Mouse (Mus musculus) ovary, postnatal 10 days (tissue): ENCODE results near the gene Sars2.
A peak's percentile ranks its signal among the peaks of the same experiment; 100 is the strongest.
"Not testable (repeated sequence)": the region's sequence is repeated elsewhere in the genome, so short reads cannot be mapped to it uniquely, and the experiment has no call there.

Source experiments
- DNase-seq: peaks from one replicate; pipeline ENCODE4 v3.0.0; 2022; ENCODE audit warnings: low spot score

Gene Sars2

DNA sequence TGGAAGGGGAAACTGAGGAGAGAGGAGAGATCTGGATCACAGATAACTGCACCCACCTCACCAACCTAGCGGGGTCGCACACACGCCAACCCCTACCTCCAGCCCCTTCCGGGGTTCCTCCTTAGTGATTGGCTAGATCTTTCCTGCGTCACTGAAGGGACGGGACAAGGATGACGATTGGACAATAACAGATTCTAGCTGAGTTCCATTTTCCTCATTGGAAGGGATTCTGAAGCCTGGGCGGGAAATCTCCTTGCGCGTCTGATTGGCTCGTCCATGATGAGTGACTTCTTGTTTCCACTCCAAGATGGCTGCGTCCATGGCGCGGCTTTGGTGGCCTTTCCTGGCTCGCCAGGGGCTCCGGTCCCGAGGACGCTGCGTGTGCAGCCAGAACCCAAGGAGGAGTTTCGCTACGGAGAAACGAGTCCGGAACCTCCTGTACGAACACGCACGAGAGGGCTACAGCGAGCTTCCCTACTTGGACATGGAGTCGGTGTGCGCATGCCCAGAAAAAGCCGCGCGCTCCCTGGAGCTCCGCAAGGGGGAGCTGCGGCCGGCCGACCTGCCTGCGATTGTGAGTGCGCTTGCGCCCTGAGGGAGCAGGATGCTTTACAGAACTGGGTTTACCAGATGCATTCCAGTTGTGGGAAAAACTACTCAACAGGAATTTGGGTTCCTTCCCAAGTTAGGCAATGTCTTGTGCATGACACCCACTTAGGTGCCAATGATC, at the start of gene Sars2, which contains the start of gene Mrps12:
Gene Sars2 (plus strand): TSS at position 284 of the 730 bp plus-strand sequence.
Gene Mrps12 (minus strand): TSS at position 112 of the 730 bp plus-strand sequence.
- DNase-seq: peak; percentile 97

GRCm38 (mm10) chr7:28692545-28693320, 49.1 kb upstream of the Sars2 start, which contains the start of gene Fbxo27:
TSS of gene Fbxo27 (plus strand) at chr7:28692849.
- DNase-seq: peak; percentile 15

DNA sequence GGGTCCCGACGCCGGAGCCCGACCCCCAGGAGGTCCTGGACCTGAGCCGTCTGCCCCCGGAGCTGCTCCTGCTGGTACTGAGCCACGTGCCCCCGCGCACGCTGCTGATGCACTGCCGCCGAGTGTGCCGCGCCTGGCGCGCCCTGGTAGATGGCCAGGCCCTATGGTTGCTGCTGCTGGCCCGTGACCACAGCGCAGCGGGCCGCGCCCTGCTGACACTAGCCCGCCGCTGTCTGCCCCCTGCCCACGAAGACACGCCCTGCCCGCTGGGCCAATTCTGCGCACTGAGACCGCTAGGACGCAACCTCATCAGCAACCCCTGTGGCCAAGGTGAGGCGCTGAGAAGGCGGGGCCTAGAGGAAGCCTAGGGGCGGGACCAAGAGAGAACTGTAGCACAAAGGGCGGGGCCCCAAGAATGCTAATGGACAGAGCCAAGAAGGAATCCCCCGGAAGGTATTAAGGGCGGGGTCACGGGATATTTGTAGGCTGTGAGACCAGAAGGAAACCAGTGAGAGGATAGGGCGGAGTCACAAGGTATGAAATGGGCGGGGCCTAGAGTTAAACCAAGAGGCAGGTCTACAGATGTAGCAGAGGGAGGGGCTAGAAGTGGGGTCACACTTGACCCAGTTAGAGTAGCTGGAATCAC, 48.3 kb upstream of the Sars2 start:
- peak; percentile 31 for DNase-seq

DNA sequence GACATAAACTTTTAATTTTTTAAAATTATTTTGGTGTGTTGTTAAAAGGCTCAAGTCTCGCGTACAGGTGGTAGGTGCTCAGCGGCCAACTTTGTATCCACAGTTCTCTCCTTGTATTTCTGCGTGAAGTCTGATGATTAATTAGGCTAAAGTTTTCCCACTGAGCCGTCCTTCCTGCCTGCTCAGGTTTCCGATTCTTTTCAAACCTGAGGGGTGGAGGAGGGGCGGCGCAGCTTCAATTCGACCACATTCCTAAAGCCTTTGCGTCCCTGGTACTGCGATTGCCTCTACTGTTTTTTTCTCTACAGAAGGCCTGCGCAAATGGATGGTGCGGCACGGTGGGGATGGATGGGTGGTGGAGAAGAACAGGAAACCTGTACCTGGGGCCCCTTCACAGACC, 47.4 kb upstream of the Sars2 start:
- no peak for DNase-seq

GRCm38 (mm10) chr7:28694966-28695511, 46.8 kb upstream of the Sars2 start:
- DNase-seq: no peak

DNA sequence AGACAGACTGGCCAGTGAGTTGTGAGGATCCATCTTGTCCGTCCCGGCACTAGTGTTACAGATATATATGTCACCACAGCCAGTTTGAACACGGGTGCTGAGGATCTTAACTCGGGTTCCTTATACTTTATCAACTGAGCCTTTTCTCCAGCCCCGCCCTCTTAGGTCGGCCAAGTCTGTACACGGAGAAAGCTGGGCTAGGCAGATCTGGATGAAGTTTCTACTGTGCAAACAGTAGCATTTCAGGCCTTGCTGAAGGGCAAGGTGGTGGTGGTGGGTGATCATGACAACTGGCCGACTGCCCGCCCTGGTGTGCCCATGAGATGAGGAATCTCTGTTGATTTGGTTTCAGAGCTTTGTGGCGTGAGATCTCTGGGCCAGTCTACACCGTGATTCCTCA, 44.5 kb upstream of the Sars2 start:
- no peak for DNase-seq

DNA sequence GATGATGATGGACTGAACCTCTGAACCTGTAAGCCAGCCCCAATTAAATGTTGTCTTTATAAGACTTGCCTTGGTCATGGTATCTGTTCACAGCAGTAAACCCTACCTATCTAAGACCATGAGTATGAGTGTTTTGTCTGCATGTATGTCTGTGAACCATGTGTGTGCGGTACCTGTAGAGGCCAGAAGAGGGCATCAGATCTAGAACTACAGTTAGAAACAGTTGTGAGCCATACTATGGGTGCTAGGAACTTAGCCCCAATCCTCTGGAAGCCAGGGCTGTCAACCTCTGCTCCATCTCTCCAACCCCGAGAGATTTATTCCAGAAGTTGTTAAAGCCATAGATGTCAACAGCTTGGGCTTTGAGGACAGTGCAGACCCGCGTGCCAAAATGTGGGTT, 41.5 kb upstream of the Sars2 start:
- no peak for DNase-seq

DNA sequence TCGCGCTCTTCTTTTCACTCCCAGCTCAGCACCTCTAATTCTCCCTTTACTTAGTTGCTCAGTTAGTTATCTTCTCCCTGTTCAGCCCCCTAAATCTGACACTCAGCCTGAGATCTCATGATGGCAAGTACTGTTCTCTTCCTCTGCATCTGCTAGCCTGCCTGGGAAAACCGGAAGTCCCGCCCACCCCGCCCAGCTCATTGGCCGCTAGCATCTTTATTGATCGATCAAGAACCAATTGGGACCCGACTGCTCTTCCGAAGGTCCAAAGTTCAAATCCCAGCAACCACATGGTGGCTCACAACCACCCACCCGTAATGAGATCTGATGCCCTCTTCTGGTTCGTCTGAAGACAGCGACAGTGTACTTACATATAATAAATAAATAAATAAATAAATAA, 40.5 kb upstream of the Sars2 start:
- not testable (repeated sequence) for DNase-seq

GRCm38 (mm10) chr7:28702601-28703143, 39.1 kb upstream of the Sars2 start:
- DNase-seq: no peak

- DNase-seq: no peak
Observed at GRCm38 (mm10) chr7:28709454-28709853, 32.3 kb upstream of the Sars2 start.

DNA sequence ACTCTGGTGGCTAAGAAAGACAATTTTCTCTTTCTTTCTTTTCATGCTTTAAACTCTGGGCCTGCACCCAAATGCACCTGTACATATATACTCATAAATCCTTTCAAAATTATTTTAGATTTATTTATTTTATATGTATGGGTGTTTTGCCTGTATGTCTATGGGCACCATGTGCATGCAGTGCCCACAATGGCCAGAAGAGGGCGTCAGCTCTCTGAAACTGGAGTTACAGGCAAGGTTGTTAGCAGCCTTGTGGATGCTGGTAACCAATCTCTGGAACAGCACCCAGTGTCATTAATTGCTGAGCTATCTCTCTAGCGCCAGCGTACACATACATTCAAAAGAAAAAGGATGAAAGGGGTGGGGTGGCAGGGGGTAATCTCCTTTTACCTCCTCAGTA, 30.8 kb upstream of the Sars2 start:
- no peak for DNase-seq

GRCm38 (mm10) chr7:28714667-28715066, 27.1 kb upstream of the Sars2 start:
- no peak for DNase-seq

DNA sequence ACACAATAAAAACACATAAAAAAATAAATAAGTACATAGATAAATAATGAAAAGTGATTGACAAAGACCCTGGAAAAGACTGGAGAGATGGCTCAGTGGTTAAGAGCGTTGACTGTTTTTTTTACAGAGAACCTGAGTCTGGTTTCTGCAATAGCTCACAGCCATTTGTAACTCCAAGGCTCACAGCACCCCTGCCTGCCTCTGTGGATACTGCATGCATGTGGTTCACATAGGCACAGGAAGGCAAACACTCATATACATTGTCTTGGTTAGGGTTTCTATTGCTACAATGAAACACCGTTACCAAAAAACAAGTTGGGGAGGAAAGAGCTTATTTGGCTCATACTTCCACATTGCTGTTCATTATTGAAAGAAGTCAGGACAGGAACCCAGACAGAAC, 26.2 kb upstream of the Sars2 start:
- no peak for DNase-seq

DNA sequence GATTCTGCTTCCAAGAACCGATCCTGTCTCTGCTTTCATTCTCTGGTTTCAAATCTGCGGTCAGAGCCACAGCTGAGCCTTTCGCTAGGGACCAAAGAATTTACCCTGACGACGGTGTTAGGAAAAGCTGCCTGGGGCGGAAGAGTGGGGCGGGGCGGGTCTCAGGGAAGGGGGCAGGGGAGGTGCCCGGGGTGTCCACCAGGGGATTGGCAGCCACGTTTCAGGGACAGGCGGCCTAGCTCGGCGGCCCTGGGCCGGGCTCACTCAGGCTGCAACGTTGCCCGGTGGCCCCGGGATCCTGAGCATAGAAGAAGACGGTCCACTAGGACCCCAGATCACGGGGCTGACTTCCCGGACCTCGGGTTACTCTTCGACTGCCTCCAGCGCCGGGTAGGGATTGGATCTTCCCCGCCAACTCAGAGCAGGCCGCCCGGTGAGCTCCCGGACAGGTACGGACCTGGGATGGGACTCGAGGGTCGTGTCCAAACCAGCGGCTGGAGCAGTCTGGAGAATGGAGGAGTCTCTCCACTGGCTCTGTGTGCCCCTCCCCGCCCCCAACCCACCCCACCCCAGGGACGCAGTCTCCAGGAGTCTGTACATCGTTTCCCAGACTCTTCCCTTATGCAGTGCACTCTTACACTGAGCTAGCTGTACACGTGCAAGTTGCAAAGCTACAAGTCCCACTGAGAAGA, 25.1 kb upstream of the Sars2 start, which contains the start of gene Fbxo17:
Gene Fbxo17 (plus strand): TSS at position 215 of the 692 bp plus-strand sequence.
- DNase-seq: peak; percentile 38

DNA sequence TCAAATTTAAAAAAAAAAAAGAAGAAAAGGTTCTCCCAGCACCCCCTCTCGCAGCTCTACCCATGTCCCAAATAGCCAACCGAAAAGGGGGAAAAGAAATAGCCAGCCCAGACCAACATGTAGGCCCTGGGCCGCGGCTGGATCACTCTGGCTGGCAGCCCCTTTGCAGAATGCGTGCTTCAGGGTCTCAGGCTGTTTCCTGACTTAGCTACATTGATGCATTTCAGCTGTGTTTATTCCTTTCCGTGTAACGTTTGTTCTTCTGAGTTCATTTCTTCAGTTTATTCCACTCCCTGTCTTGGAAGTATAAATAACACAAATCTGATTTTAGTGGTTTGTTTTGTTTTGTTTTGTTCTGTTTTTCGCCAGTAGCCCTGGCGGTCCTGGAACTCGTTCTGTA, 24.1 kb upstream of the Sars2 start:
- DNase-seq: no peak

DNA sequence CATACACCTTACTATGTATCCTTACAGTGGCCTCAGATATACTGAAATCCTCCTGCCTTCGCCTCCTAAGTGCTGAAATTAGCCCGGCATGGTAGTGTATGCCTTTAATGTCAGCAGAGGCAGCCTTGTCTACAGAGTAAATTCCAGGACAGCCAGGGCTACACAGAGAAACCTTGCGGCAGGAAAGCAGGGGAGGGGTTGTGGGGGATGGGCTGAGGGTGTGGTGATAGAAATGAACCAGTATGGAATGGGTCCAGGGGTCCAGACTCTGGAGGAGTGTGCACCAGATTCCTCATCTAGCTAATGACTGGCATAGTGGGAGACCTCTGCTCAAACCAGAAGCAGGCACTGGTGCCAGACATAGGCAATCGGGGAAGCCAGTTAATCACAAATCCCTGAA, 22.6 kb upstream of the Sars2 start:
- no peak for DNase-seq

GRCm38 (mm10) chr7:28719650-28720049, 22.1 kb upstream of the Sars2 start:
- DNase-seq: no peak

- DNase-seq: no peak
Observed at GRCm38 (mm10) chr7:28720753-28721537, 20.8 kb upstream of the Sars2 start.

DNA sequence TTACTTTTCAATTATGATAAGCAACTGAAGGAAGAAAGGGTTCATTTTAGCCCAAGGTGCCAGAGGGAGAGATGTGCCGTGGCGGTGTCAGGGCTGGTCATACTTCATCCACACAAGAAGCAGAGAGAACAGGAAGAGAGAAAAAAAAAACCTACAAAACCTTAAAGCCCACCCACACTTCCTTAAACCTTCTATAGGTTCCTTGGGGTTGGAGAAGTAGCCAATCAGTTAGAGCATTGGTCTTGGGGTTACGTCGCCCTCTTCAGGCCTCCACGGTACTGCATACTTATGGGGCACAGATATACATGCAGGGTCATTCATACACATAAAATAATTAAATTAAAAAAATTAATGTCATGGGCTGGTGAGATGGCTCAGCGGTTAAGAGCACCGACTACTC, 19.7 kb upstream of the Sars2 start:
- DNase-seq: no peak

GRCm38 (mm10) chr7:28724613-28725012, 17.2 kb upstream of the Sars2 start:
- DNase-seq: no peak

GRCm38 (mm10) chr7:28726600-28726999, 15.2 kb upstream of the Sars2 start:
- peak; percentile 28 for DNase-seq
